Mouse (Mus musculus): ENCODE measurements around the gene Ndufaf2. TPM values are rescaled to one million over a fixed set of nuclear protein-coding genes. Genes with fewer than 3 reads are reported as not detected.

Gene Ndufaf2
- 6.0 and 10.6 TPM in 2 replicates for total RNA-seq (2017)

DNA sequence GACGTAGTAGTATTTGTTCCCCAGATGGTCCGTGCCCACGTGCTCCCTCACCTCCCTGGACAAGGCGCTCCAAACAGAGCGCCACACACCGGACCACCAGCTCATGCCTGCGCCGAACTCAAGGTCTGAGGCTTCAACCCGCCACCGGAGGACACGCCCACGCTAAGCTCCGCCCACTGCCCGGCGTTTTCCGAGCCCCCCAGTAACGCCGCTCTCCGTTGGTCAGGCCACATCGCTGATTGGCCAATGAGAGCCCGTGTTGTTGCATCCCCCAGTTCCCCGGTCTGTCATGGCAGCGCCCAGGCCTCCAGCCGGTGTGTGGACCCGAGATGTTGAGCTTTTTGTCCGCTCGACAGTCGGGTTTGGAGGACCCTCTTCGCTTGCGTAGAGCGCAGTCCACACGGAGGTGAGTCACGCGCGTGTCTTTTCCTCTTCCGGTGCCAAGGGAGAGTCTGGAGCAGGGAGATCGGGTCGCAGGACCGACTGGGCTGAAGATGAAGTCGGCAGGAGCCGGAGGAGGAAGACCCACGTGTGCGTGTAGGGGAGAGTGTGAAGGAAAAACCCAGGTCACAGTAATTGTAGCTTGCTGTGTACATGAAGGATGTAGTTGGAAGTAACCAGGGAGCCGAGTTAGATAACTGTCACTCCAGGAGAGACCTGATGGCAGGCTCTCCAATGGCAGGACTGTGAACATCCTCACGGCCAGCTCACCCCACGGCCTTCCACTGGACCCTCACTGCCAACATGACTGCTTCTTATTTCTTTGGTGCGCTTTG, at the start of gene Ndufaf2, which contains the start of gene Ercc8:
Gene Ndufaf2, minus strand, starts transcription at position 159 of the 776 bp plus-strand sequence.
Gene Ercc8, plus strand, starts transcription at position 267 of the 776 bp plus-strand sequence.
- ATAC-seq (ENCODE audit: extremely low read depth, insufficient number of reproducible peaks, low FRiP score, poor library complexity, severe bottlenecking) = peak; percentile 95

DNA sequence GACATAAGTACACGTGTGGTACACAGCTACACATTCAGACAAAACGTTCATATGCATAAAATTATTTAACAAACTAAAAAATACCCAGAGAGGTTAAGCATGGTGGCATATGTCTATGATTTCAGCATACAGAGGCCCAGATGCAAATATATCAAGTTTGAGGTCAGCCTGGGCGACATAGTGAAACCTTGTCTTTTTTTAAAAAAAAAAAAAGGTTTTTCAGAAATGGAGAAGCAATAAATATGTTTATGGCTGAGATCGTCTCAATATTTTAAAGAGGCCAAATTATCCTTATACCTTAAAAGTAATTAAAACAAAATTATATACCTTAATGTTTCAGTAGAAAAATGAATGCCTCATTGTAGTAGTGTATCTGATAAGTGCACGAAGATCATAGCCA, 49.7 kb upstream of the Ndufaf2 start:
- no peak for ATAC-seq (ENCODE audit: extremely low read depth, insufficient number of reproducible peaks, low FRiP score, poor library complexity, severe bottlenecking)

DNA sequence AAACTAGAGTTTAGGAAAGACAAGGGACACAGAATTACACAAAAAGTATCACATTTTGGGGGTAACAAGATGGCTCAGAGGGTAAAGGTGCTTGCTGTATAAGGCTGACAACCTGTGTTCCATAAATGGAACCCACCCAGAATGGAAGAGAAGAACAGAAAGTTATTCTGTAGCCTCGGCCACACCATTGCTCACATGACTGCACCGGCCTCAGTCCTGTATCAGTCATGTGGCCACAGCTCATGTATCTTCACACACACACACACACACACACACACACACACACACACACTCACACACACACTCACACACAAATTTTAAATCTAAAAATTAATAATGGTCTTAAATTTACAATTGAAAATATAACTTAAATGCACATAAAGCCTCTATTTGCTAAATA, 49.0 kb upstream of the Ndufaf2 start:
- no peak for ATAC-seq (ENCODE audit: extremely low read depth, insufficient number of reproducible peaks, low FRiP score, poor library complexity, severe bottlenecking)

DNA sequence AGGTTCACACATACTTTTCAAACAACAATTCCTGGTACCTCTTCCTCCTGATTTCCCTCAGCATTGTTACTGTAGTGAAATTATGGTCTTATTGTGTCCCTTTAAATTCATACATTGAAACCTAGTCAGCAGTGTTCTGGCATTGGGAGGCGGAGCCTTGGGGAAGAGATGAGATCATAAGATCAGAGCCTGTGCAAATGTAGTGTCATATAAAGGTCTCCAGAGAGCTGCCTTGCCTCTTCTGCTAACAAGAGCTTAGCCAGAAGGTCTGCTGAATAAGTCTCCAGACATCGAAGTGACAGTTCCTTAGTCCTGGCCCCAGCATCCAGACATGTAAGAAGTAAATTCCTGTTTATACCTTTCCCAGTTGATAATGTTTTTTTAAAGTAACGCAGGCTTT, 46.4 kb upstream of the Ndufaf2 start:
- no peak for ATAC-seq (ENCODE audit: extremely low read depth, insufficient number of reproducible peaks, low FRiP score, poor library complexity, severe bottlenecking)

DNA sequence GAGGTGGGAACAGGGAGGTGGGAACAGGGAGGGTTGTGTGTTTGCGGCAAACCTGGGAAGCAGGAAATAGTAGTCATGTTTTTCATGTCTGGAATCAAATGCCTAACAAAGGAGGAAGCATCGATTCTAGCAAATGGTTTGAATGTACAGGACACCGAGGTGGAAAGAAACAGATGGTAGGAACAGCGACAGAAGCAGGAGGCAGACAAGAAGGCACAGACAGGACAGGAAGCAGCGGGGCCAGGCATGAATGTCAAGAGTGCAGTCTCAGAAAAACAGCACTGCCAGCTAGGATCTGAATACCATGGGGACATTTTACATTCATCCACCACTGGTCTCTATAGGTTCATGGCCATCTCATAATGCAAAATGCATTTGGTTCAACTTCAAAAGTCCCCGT, 37.1 kb upstream of the Ndufaf2 start:
- ATAC-seq (ENCODE audit: extremely low read depth, insufficient number of reproducible peaks, low FRiP score, poor library complexity, severe bottlenecking) = no peak

DNA sequence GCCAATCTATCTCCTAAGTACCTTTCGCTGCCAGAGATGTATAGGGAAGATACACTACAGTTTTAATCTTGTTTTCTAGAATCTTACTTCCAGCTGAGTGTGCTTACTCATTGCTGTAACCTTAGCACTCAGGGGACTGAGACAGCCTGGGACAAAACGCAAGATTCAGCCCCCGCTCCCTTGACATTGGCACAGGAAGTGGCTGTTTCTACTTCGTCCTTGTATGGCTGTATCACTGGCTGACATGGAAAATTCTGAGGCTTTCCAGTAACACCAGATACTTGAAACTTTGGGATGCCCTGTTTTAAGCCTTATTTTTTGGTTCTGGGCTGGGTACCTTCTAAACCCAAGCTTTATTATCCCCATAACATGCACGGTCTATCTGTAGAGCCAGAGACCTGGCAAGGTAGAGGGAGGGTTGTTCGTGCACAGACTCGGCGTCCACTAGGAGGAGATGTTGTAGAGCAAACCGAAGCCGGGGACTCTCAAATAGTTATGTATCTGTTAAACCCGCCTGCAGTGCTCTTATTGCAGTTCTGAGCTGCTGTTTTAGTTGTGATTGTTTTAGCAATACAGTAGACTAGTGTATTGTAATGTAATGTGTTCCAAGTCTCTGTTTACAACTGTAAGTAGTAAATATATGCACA, 32.8 kb upstream of the Ndufaf2 start:
- peak; percentile 85 for ATAC-seq (ENCODE audit: extremely low read depth, insufficient number of reproducible peaks, low FRiP score, poor library complexity, severe bottlenecking)

DNA sequence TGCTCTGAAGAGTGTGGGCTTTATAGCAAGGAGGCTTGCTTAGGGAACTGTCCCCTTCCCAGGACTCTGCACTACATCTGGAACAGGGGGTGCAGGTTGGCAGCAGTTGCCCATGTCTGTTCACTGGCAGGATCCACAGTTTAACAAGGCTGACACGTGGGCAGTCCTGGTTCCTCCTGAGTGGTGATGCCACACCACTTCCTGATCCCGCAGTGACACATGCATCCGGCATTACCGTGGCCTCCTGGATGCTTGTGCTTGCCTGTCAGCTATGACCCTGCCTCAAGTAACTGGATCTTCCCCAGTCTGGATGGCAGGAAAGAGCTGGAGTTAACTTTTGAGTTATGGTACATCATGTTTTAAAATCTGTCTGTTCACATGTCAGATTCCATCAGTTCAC, 29.6 kb upstream of the Ndufaf2 start:
- ATAC-seq (ENCODE audit: extremely low read depth, insufficient number of reproducible peaks, low FRiP score, poor library complexity, severe bottlenecking) = no peak

DNA sequence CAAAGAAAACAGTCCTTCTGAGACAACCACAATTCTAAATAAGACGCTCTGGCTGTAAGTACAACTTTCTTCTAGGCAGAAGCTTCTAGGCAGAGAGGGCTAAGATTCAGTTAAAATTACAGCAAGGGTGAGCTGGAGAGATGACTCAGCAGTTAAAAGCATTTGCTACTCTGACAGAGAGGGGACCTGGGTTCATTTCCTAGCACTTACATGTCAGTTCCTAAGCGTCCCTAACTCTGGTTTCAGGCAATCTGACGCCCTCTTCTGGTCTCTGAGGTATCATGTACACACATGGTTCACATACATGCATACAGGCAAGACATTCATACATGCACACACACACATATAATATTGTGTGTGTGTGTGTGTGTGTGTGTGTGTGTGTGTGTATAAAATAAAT, 27.1 kb upstream of the Ndufaf2 start:
- ATAC-seq (ENCODE audit: extremely low read depth, insufficient number of reproducible peaks, low FRiP score, poor library complexity, severe bottlenecking) = no peak

DNA sequence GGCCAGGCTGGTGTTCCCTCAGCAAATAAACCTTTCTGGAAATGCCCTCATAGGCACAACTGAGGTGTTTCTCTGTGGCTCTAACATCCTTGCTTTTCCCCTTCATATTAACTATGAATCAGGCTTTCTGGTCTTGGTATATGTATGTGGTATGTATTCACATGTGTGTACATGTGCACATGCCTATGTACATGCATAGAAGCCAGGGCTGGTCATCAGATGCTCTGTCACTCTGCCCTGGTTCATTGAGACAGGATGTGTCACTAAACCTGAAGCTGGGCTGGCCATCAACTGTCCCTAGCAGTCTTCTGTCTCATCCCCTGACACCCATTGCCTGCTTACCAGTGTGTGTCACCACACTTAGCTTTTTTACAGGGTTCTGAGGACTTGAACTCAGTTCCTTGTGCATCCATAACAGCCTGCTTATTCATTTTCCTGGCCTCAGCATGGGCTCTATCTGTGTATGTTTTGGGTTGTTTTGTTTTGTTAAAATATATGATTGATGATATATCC, 26.4 kb upstream of the Ndufaf2 start:
- no peak for ATAC-seq (ENCODE audit: extremely low read depth, insufficient number of reproducible peaks, low FRiP score, poor library complexity, severe bottlenecking)

DNA sequence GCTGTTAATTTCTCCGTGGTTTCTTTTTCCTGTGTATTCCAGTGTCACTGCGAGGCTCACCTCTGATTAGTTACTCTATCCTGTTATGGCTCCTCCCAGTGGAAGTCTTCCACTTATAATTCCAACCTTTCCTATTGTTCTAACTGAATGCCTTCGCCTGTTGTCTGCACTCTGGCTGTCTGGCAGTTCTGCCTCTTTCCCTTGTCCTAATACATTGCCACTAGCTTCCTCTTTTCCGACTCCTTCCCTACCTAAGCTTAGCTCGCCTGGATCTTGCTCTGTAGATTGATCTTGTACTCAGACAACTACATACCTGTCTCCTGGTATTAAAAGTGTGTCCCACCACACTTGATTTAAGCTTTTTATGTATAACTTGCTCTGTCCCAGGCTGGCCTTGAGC, 22.4 kb upstream of the Ndufaf2 start:
- ATAC-seq (ENCODE audit: extremely low read depth, insufficient number of reproducible peaks, low FRiP score, poor library complexity, severe bottlenecking) = no peak

DNA sequence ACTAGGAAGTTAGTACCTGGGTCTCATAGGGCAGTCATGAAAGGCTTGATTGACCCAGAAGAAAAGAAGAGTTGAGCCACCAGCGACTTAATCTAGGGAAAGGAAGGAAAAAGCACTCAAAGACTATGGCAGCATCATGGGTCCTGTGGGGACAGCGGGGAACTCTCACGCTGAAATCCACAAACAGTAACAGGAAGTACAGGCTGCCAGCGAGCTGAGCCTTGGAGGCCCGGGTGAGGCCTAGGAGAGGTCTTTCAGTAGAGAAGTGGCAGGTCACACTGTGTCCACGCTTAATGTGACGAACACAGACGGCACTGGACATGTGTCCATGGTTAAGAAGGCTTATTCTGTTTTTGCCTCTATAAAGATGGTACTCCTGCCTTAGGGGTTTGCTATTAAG, 21.2 kb upstream of the Ndufaf2 start:
- no peak for ATAC-seq (ENCODE audit: extremely low read depth, insufficient number of reproducible peaks, low FRiP score, poor library complexity, severe bottlenecking)

DNA sequence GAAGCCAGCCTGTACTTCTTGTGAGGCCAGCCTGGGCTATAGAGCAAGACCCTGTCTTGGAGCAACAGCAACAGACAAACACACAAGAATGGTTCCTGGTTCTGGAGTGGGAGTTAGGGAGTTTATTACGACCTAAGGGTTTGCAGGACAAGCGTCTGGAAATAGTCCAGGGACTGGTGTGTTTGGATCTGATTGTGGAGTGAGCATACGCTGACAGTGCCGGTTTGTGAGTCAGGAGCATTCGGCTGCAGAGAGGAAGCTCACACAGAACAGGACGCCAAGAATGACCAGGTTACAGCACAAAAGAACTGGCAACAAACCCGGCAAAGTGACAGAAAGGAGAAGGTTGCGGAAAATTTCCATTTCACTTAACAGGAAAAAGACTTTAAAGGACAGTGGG, 12.1 kb upstream of the Ndufaf2 start:
- no peak for ATAC-seq (ENCODE audit: extremely low read depth, insufficient number of reproducible peaks, low FRiP score, poor library complexity, severe bottlenecking)

DNA sequence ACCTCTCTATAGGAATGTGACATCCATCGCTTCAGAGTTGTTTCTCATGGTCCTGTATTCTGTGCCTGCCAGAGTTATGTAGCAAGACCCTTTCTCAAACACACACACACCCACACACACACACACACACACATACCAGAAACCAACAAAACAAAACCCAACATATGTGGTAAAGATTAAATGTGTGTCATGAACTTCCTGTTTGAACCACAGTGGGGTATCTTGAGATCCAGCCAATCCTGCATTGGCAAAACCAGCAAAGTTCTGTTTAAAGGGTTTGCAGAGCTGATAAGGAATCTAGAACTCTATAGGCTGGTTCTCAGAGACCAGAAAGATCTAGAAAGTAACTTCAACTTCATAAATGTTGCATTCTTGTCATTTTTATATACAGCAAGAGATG, 11.6 kb upstream of the Ndufaf2 start:
- no peak for ATAC-seq (ENCODE audit: extremely low read depth, insufficient number of reproducible peaks, low FRiP score, poor library complexity, severe bottlenecking)

DNA sequence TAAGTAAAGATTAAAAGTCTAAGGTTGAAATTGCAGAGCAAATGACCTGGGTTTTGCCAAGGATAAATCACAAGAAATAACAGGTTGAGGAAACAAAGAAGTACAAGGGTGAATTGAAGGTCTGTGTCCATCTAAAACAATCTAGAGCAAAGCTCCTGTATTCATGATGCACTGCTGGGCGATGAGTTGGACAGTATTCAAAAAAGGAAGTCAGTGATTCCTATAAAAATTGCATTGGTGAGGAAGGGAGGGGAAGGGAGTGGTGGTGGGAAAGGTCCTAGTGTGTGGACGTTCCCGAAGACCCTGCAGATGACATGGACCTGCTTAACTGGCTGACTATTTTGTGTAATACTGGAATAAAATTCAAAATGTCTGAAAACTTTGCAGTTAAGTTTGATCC, 6.2 kb upstream of the Ndufaf2 start:
- no peak for ATAC-seq (ENCODE audit: extremely low read depth, insufficient number of reproducible peaks, low FRiP score, poor library complexity, severe bottlenecking)

DNA sequence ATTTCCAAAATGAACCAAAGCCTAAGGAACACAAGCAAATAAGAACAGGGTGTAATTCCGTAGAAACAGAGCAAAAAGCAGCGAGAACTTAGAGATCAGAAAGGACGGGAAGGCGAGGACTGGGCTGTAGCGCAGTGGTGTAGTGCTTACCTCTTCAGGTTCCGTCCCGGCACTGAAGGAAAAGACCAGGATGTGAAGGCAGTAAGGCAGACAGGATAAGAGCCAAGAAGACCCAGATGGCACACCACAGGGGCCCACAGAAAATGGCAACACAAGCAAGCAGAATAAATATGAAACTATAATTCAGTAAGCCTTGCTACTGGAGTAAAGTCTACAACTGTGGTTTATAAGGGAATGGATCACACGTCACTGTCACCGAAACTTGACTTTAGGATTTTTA, 5.5 kb upstream of the Ndufaf2 start:
- no peak for ATAC-seq (ENCODE audit: extremely low read depth, insufficient number of reproducible peaks, low FRiP score, poor library complexity, severe bottlenecking)

DNA sequence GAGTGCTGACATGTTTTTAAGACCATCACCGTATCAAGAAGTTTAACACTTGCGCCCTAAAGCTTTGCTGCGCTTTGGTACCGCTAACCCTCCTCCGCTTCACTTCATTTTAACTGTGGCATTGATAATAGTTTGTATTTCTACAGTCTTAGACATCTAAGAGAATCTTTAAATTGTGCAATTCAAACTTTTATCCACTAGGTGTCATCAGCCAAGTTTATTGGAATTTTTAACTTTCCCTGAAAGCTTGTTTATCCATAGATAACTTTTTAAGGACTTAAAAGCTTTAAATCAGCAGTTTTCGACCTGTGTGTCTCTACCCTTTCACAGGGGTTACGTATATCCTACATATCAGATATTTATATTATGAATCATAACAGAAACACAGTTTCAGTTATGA, 1.5 kb upstream of the Ndufaf2 start:
- ATAC-seq (ENCODE audit: extremely low read depth, insufficient number of reproducible peaks, low FRiP score, poor library complexity, severe bottlenecking) = no peak

DNA sequence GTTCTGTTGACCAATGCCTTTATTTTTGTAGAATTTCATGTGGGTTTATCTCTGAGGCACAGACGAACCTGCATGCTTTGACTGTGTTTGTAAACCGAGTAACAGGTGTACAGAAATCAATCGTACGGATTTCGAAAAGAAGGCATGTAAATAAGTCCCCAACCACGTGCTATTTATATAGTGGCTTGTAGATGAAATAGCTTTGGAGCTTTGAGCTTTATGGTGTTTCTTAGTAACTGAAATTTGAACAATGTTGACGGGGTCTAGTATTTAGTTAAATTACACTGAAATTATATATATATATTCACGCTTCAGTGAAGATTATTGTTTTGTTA, 785 bp upstream of the Ndufaf2 start:
- ATAC-seq (ENCODE audit: extremely low read depth, insufficient number of reproducible peaks, low FRiP score, poor library complexity, severe bottlenecking) = no peak

DNA sequence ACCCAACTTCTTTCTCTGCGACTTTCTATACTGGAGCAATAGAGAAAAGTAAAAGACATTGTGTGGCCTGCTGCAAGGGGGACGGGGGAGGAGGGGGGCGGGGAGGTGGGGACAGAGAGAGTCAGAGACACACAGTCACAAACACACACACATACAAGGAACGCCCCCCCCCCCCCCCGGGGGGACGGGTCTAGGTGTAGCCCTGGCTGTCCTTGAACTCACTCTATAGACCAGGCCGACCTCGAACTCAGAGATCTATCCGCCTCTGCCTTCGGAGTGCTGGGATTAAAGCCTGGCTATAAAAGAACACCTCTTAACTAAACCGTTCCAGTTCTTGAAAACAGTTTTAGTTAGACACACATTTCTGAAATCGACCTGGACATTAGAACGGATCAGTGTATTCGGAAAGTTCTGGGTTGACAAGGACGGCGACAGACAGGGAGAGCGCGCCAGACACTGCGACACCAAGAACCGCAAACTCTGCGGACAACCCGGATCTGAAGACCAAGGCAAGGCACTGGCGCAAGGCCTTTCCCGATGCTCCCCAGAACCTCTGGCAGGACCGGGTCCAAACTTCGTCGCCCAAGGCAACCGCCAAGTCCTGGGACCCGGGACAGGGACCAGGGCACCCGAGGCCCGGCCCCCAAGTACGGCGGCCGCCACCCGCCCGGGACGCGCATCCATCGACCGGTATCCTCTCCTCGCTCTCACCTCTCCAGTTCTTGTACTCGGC, 525 bp downstream of the Ndufaf2 start:
- ATAC-seq (ENCODE audit: extremely low read depth, insufficient number of reproducible peaks, low FRiP score, poor library complexity, severe bottlenecking) = peak; percentile 2; the same call in 1 of the 2 replicates

DNA sequence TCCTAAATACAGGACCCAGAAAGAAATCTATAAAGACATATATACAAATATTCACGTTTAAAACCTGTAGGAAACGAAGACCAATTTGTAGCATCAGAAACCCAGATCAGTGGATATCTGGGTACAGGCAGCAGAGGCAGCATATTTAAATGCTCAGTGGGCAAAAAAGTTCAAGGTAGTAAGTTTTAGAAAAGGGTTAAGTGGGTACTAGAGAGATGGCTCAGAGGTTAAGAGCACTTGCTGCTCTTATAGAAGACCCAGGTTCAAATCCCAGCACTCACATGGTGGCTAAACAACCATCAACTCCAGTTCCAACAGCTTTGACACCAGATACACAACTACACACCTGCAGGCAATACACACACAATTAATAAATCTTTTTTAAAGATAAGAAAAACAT, 1.3 kb downstream of the Ndufaf2 start:
- ATAC-seq (ENCODE audit: extremely low read depth, insufficient number of reproducible peaks, low FRiP score, poor library complexity, severe bottlenecking) = no peak

Data from neutrophil, adult 5-6 weeks (primary cell).